Mouse (Mus musculus): ENCODE measurements around the gene Stat6. TPM values are rescaled to one million over a fixed set of nuclear protein-coding genes. Genes with fewer than 3 reads are reported as not detected.

Gene Stat6
- polyA plus RNA-seq, 1 experiment from 2014 or later = 5.7 TPM

GRCm38 (mm10) chr10:127708850-127709370 lies 66.1 kb downstream of the Stat6 start:
- H3K9me3 ChIP-seq (ENCODE audit: control insufficient read depth, low read length) = no peaks in the 10 kb centered on the region
- DNase-seq (ENCODE audit: low spot score, missing footprints) (peak; percentile 61), ATAC-seq (ENCODE audit: low FRiP score) (no peak)
- 86% methylated on average over 3 of the region's 3 CpGs for WGBS
- H3K4me1 ChIP-seq (ENCODE audit: control insufficient read depth, insufficient read depth, low read length) = no peaks in the 10 kb centered on the region
- no peak overlapping the region for H3K9ac ChIP-seq (ENCODE audit: low read length)
- H3K27ac ChIP-seq (ENCODE audit: low read depth, low read length) = no peak overlapping the region
- no peak overlapping the region for H3K4me3 ChIP-seq (ENCODE audit: low read depth, low read length)
- H3K27me3 ChIP-seq (ENCODE audit: control insufficient read depth, insufficient read depth, low read length) = no peaks in the 10 kb centered on the region
- H3K4me2 ChIP-seq = no peak overlapping the region
- H3K36me3 ChIP-seq (ENCODE audit: control insufficient read depth, insufficient read depth, low read length) = no peaks in the 10 kb centered on the region

GRCm38 (mm10) chr10:127710331-127710730 lies 67.5 kb downstream of the Stat6 start:
- ATAC-seq (ENCODE audit: low FRiP score) (no peak), DNase-seq (ENCODE audit: low spot score, missing footprints) (no peak)
- Histone ChIP-seq H3K36me3 (ENCODE audit: control insufficient read depth, insufficient read depth, low read length) (no peaks in the 10 kb centered on the region), H3K27ac (ENCODE audit: low read depth, low read length) (no peak overlapping the region), H3K4me2 (no peak overlapping the region), H3K4me1 (ENCODE audit: control insufficient read depth, insufficient read depth, low read length) (no peaks in the 10 kb centered on the region), H3K9ac (ENCODE audit: low read length) (no peak overlapping the region), H3K27me3 (ENCODE audit: control insufficient read depth, insufficient read depth, low read length) (no peaks in the 10 kb centered on the region), H3K4me3 (ENCODE audit: low read depth, low read length) (no peak overlapping the region), H3K9me3 (ENCODE audit: control insufficient read depth, low read length) (no peaks in the 10 kb centered on the region)
- WGBS = 87% methylated on average over 13 of the region's 13 CpGs

Other genes starting within 250 kb of the Stat6 start
- gene Stac3, start 141.3 kb upstream of the Stat6 start, polyA plus RNA-seq (2014; fragmentation: Nextera tagmentation; extraction: Ambion mirVana) = 0.10 and 0.14 TPM in 2 replicates
- gene Ndufa4l2, start 128.0 kb upstream of the Stat6 start, polyA plus RNA-seq (2014; fragmentation: Nextera tagmentation; extraction: Ambion mirVana) = 3.6 and 5.7 TPM in 2 replicates
- gene Shmt2, start 120.5 kb upstream of the Stat6 start, polyA plus RNA-seq (2014; fragmentation: Nextera tagmentation; extraction: Ambion mirVana) = 68.8 and 74.8 TPM in 2 replicates
- 19.5 and 23.6 TPM in 2 replicates for gene Nxph4, start 108.4 kb upstream of the Stat6 start, polyA plus RNA-seq (2014; fragmentation: Nextera tagmentation; extraction: Ambion mirVana)
- gene Lrp1, start 21.8 kb upstream of the Stat6 start, polyA plus RNA-seq (2014; fragmentation: Nextera tagmentation; extraction: Ambion mirVana) = 52.2 and 58.8 TPM in 2 replicates
- gene Nemp1, start 23.9 kb downstream of the Stat6 start, polyA plus RNA-seq (2014; fragmentation: Nextera tagmentation; extraction: Ambion mirVana) = 10.0 and 10.9 TPM in 2 replicates
- 2.1 and 2.2 TPM in 2 replicates for gene Nab2, start 25.6 kb downstream of the Stat6 start, polyA plus RNA-seq (2014; fragmentation: Nextera tagmentation; extraction: Ambion mirVana)
- 0.41 and 0.46 TPM in 2 replicates for gene Myo1a, start 62.2 kb downstream of the Stat6 start, polyA plus RNA-seq (2014; fragmentation: Nextera tagmentation; extraction: Ambion mirVana)
- not detected in 2 replicates for gene Tac2, start 81.5 kb downstream of the Stat6 start, polyA plus RNA-seq (2014; fragmentation: Nextera tagmentation; extraction: Ambion mirVana)
- 7.5 and 7.6 TPM in 2 replicates for gene Zbtb39, start 96.6 kb downstream of the Stat6 start, polyA plus RNA-seq (2014; fragmentation: Nextera tagmentation; extraction: Ambion mirVana)
- 0.21 and 0.30 TPM in 2 replicates for gene Gpr182, start 108.7 kb downstream of the Stat6 start, polyA plus RNA-seq (2014; fragmentation: Nextera tagmentation; extraction: Ambion mirVana)
- gene Rdh1, start 116.7 kb downstream of the Stat6 start, polyA plus RNA-seq (2014; fragmentation: Nextera tagmentation; extraction: Ambion mirVana) = not detected in 2 replicates
- not detected in 2 replicates for gene Rdh16f1, start 116.8 kb downstream of the Stat6 start, polyA plus RNA-seq (2014; fragmentation: Nextera tagmentation; extraction: Ambion mirVana)
- gene Rdh9, start 133.4 kb downstream of the Stat6 start, polyA plus RNA-seq (2014; fragmentation: Nextera tagmentation; extraction: Ambion mirVana) = 0.10 and 0.15 TPM in 2 replicates
- not detected in 2 replicates for gene Rdh16, start 158.2 kb downstream of the Stat6 start, polyA plus RNA-seq (2014; fragmentation: Nextera tagmentation; extraction: Ambion mirVana)
- not detected in 2 replicates for gene Rdh19, start 206.9 kb downstream of the Stat6 start, polyA plus RNA-seq (2014; fragmentation: Nextera tagmentation; extraction: Ambion mirVana)
- gene Rdh16f2, start 223.5 kb downstream of the Stat6 start, polyA plus RNA-seq (2014; fragmentation: Nextera tagmentation; extraction: Ambion mirVana) = not detected in 2 replicates
- gene Rdh7, start 245.8 kb downstream of the Stat6 start, polyA plus RNA-seq (2014; fragmentation: Nextera tagmentation; extraction: Ambion mirVana) = not detected in 2 replicates